Mouse (Mus musculus) cerebellum, adult 2 months (tissue): Measurements from ENCODE around the gene Syne3.

ENCODE experiments used
- CTCF ChIP-seq: fragments of 200-500 bp; IDR thresholded peaks from 2 replicates; pipeline ENCODE4 v1.5.1; 2011; ENCODE audit warnings: low read depth, mild to moderate bottlenecking, control low read depth, low read length, moderate library complexity, borderline replicate concordance; ENCODE audit not compliant: insufficient read depth
- POLR2A ChIP-seq: fragments of 200-500 bp; IDR thresholded peaks from 2 replicates; pipeline ENCODE4 v1.6.1; 2011; ENCODE audit warnings: low read length, control low read depth, borderline replicate concordance; ENCODE audit not compliant: insufficient read depth

GRCm38 (mm10) chr12:105003715-105004114 is 5.9 kb downstream of the Syne3 start:
- no peak for TF ChIP-seq CTCF
- no peak for TF ChIP-seq POLR2A
